Mouse (Mus musculus) kidney, postnatal 4 days (tissue): ENCODE measurements around the gene Get4.

Experiments used
- DNase-seq, 2 experiments: peaks; one replicate each; pipeline ENCODE4 v3.0.0; 2021; ENCODE audit warnings: mixed read lengths in 2 of 2

Gene Get4

GRCm38 (mm10) chr5:139241022-139241761 is 10.9 kb upstream of the Get4 start:
- DNase-seq: no peak

GRCm38 (mm10) chr5:139243384-139243783 is 8.7 kb upstream of the Get4 start:
- DNase-seq: no peak

GRCm38 (mm10) chr5:139247767-139248166 is 4.4 kb upstream of the Get4 start:
- DNase-seq: no peak

GRCm38 (mm10) chr5:139248846-139249245 is 3.3 kb upstream of the Get4 start:
- no peak for DNase-seq

GRCm38 (mm10) chr5:139251279-139251678 is 845 bp upstream of the Get4 start:
- DNase-seq: no peak

GRCm38 (mm10) chr5:139251736-139252080 is 416 bp upstream of the Get4 start:
- DNase-seq: no peak

GRCm38 (mm10) chr5:139252910-139253245 is 754 bp downstream of the Get4 start:
- no peak for DNase-seq

GRCm38 (mm10) chr5:139253301-139253741 is 1.2 kb downstream of the Get4 start:
- DNase-seq: peak; percentile 45 to 63

- no peak for DNase-seq
Observed at GRCm38 (mm10) chr5:139254938-139255337, 2.8 kb downstream of the Get4 start.

GRCm38 (mm10) chr5:139255777-139256176 is 3.7 kb downstream of the Get4 start:
- no peak for DNase-seq

GRCm38 (mm10) chr5:139256211-139256765 is 4.2 kb downstream of the Get4 start:
- DNase-seq: no peak

- no peak for DNase-seq
Observed at GRCm38 (mm10) chr5:139257265-139257664, 5.1 kb downstream of the Get4 start.

GRCm38 (mm10) chr5:139257818-139258217 is 5.7 kb downstream of the Get4 start:
- no peak for DNase-seq

GRCm38 (mm10) chr5:139258371-139259035 is 6.4 kb downstream of the Get4 start:
- no peak for DNase-seq

GRCm38 (mm10) chr5:139259853-139260252 is 7.7 kb downstream of the Get4 start:
- peak in 1 of 2 experiments; percentile 39 for DNase-seq

- no peak for DNase-seq
Observed at GRCm38 (mm10) chr5:139261403-139261802, 9.3 kb downstream of the Get4 start.

GRCm38 (mm10) chr5:139267661-139268060 is 15.5 kb downstream of the Get4 start:
- DNase-seq: no peak

- DNase-seq: peak; percentile 71 to 74
Observed at GRCm38 (mm10) chr5:139270806-139271521, 18.8 kb downstream of the Get4 start.

GRCm38 (mm10) chr5:139271994-139272554 is 19.9 kb downstream of the Get4 start:
- no peak for DNase-seq

- DNase-seq: no peak
Observed at GRCm38 (mm10) chr5:139277287-139277686, 25.2 kb downstream of the Get4 start.

GRCm38 (mm10) chr5:139281373-139282112 is 29.4 kb downstream of the Get4 start:
- peak in 1 of 2 experiments; percentile 43 for DNase-seq

- peak; percentile 93 to 94 for DNase-seq
Observed at GRCm38 (mm10) chr5:139282191-139282590, 30.1 kb downstream of the Get4 start.
